Mouse (Mus musculus): Measurements from ENCODE around the gene Jazf1.

The Jazf1 gene

DNA sequence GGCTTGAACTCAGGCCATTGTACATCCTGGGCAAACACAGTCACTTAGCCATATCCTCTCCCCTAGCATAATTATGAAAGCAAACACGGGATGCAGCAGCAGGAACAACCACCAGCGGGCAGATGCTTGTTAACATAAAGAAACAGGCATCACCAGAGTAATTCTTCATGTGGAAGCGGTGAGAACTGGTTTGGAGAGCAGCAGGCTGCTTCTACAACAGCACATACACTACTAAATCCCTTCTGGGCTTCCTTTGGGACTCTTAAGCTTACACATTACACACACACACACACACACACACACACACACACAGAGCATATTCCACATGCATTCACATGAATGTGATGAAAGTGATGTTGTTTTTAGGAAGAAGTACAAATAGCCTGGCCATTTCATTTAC, 216.5 kb downstream of the Jazf1 start:
- DNase-seq (ENCODE audit: low read depth), result no peak

- DNase-seq (ENCODE audit: low read depth), result peak; percentile 33
Measured at GRCm38 (mm10) chr6:52851019-52851418, 217.4 kb downstream of the Jazf1 start.

GRCm38 (mm10) chr6:52848199-52848598, 220.2 kb downstream of the Jazf1 start:
- DNase-seq (ENCODE audit: low read depth), result peak; percentile 22

GRCm38 (mm10) chr6:52846314-52846713, 222.1 kb downstream of the Jazf1 start:
- no peak for DNase-seq (ENCODE audit: low read depth)

DNA sequence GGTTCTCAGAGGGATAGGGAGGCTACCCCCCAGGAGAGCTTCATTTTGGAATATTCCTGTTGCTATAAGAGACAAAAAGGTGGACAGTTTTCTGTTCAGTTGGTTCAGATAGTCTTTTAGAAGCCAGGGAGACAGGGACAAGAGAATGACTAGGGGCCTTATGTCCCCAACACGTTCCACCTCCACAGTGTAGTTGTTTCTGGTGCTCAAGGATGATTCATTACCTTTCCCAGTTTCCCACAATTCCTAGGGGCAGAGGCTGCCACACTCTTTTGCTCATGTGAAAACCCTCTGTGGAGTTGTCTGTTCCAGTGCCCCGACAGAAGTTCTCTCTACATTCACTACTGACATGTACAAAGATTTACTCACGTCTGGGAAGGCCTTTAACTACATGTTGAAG, 223.7 kb downstream of the Jazf1 start:
- DNase-seq (ENCODE audit: low read depth), result no peak

DNA sequence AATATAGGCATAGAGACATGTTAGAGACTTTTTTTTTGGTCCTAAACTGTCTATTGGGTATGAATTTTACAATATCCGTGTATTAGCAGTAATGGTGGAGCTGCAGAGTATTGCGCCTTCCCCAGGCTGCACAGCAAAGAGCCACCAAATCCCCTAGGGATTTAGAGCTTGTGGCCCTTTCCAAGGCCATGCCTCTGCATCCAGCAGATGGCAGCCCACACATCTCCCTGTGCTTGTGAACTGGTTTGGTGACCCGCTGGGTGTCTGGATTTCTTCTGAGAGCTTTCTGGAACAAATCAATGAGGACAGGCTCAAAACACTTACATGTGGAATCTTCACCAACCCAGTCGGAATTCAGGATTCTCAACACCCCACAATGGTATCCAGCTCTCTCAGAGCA, 225.4 kb downstream of the Jazf1 start:
- no peak for DNase-seq (ENCODE audit: low read depth)

- DNase-seq (ENCODE audit: low read depth), result no peak
Measured at GRCm38 (mm10) chr6:52842598-52842997, 225.8 kb downstream of the Jazf1 start.

- no peak for DNase-seq (ENCODE audit: low read depth)
Measured at GRCm38 (mm10) chr6:52841611-52842010, 226.8 kb downstream of the Jazf1 start.

DNA sequence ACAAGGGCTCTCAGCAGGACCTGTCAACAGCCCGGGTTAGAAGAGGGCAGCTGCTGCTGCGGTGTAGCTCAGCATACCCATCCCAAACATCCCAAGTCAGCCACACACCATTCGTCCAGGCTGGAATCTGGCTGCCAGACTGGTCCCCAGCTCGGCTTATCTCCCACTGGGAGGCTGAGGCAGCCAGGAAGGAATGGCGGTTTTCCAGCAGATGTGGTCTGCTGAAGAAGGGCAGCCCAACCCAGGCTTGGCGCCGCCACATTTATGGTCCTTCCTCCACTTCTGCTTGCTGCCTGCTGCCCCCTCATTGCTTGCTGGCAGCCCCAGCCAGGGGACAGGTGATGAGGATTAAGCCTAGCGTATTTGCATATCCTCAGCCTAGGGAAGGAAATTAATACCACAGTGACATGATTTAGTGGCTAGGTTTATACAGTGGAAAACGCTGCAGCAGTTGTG, 227.8 kb downstream of the Jazf1 start:
- no peak for DNase-seq (ENCODE audit: low read depth)

DNA sequence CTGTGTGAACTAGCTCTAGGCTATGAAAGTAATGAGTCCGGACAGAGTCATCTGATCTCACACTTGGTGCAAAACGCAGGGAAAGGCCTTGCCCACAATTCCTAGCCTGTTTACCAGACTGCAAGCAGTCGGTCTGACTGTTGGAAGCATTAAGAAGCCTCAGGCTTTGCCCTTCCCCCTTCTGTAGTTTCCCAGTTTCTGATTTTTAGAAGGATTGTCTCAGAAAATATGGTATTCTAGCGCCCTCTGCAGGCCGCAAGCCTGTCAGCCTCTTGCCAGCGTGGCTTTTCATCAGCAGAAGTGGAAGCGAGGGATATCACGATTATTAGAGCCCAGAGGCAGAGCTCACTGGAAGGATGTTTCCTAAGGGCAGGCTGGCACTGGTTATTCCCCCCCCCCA, 229.7 kb downstream of the Jazf1 start:
- DNase-seq (ENCODE audit: low read depth), result peak; percentile 97

DNA sequence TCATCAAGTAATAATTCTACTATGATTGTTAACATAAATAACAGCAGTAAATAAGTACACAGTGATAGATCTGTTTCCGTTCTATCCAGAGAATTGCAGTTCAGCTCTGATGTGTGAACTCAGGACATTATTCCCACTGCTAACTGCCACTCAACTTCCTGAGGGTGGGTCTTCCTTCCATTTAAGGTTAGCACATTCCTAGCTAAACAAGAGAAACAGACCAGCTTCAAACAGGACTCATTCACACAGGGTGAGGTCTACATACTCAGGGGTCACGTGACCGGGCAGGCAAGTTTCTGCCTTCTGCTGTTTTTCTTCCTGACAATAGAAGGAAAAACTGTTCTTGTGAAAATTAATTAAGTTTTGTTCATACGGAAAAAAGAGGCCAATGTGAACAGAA, 230.6 kb downstream of the Jazf1 start:
- DNase-seq (ENCODE audit: low read depth), result peak; percentile 17

DNA sequence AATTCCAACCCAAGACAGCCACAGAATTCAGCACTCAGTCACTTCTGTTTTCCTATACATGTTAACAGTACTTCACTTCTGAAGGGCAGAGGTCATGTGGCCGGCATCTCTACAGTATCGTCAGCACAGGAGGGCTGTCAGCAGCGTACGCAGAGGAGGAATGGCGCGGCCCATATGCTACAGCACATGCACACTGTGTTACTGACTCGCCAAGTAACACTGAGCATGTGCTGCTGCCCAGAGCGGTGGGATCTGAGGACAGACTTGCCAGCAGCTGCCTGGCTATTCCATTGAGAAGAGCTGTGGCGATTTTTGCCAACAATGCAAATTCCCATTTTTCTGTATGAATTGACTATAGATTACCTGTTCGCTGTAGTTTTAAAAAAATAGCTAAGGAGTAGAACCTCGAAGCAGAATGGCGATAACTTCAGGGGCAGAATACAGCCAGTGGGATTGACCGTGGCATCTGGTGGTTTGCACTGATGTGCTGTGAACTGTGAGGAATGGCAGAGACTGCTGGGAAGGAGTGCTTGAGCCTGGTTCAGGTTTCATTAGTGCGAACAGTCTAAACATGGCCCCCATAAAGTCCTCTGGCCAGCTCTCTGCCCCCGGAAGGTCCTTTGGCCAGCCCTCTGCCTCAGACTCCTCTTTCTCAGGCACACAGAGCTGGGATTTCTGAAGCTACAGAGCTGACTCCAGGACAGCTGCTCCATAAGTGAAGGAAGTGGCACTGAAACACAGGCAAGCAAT, 232.1 kb downstream of the Jazf1 start:
- DNase-seq (ENCODE audit: low read depth), result no peak

DNA sequence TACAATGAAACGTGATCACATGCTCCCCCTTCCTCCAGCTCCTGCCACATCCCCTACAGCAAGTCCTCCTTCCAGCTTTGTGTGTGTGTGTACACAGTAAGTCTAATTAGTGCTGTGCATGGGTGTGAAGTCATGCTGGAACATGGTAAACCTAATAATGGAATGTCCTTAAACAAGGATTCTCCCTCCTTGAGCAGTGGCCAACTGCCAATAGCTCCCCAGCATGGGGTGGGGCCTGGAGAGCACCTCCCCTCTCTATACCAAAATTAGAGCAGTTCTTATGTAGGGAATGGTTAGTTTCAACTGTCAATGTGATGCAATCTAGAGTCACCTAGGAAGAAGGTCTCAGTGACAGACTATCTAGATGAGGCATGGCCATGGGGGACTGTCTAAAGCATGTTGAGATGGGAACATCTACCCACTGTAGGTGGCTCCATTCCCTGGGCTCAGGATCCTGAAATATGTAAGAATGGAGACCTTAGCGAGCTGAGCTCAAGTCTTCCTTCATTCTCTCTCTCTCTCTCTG, 240.6 kb downstream of the Jazf1 start:
- no peak for DNase-seq (ENCODE audit: low read depth)

GRCm38 (mm10) chr6:52825535-52825934, 242.9 kb downstream of the Jazf1 start:
- peak; percentile 98 for DNase-seq (ENCODE audit: low read depth)

GRCm38 (mm10) chr6:52824977-52825482, 243.4 kb downstream of the Jazf1 start:
- no peak for DNase-seq (ENCODE audit: low read depth)

DNA sequence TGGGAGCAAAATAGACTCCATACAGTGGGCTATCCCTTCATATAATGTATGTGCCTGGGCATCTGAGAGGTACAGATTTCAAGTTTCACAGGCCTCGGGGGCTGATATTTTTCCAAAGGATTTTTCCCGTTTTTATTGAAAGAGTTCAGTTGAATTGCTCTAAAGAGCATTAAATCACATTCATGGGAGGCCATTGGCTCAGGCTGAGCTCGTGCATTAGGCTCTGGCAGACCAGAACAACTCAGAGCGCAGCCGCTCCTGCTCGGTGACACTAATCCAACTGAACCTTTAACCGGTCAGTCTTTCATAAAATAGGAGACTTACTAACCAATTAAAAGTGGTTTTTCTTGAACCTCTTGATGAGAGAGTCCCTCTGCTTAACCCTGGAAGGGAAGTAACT, 245.4 kb downstream of the Jazf1 start:
- no peak for DNase-seq (ENCODE audit: low read depth)

- DNase-seq (ENCODE audit: low read depth), result no peak
Measured at GRCm38 (mm10) chr6:52822625-52823024, 245.8 kb downstream of the Jazf1 start.

DNA sequence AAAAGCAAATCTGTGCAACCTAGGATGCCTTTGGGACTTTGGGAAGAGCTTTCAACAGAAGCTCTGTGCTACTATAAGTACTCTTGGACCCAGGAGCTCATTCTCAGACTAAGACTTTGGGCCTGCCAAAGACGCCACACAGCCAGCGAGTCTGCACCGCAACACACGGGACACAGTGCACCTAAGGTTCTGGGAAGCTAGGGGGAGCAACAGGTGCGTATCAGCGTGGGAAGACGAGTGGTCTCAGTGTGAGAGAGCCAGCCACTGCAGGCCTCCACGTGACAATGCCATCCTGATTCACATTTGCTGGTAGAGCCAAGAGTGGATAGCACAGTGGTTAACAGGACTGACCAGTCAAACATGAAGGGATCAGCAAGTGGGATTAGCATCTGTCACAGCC, 249.1 kb downstream of the Jazf1 start:
- no peak for DNase-seq (ENCODE audit: low read depth)

DNA sequence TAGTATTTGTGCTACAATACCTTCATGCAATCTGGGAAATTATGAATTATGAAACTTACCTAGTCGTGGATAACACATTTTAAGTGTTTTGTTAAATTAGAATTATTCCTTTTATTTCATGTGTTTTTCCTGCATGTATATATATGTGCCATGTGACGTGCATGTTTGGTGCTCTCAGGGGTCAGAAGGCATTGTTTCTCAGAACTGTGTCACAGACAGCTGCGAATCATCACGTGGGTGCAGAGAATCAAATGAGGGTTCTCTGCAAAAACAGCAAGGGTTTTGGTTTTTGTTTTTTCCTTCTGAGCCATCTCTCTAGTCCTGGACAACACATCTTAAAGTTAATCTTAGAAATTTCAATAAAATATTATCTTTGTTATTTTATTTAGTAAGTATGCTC, 250.4 kb downstream of the Jazf1 start:
- DNase-seq (ENCODE audit: low read depth), result no peak

- DNase-seq (ENCODE audit: low read depth), result no peak
Measured at GRCm38 (mm10) chr6:52817203-52817874, 251.1 kb downstream of the Jazf1 start.

DNA sequence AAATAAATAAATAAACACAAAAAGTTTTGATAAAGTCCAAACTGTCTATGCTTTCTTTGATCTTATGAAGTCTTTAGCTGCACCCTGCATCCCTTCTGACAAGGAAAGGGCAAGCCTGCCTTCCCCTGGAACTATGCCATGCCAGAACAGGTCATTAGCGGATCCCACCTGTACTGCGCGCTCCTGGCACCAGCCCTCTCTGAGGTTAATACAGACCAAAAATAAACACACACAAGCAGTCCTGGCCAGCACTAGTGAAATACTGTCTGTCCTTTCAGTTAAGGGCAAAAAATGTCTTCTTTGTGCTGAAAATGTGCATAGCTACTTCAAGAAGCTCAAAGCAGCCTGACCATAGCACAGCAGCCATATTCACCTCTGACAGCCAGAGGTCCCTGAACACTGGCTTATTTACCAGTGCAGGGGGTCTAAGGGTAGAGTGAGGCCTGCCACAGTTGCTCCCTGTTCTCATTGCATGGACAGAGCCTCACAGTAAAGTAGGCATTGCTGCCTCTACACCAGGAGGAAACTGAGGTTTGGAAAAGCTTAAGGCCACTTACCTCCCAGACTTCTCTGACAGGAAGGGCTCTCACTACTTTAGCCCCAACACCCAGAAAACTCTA, 263.1 kb downstream of the Jazf1 start:
- DNase-seq (ENCODE audit: low read depth), result no peak

GRCm38 (mm10) chr6:52802181-52802580, 266.2 kb downstream of the Jazf1 start:
- no peak for DNase-seq (ENCODE audit: low read depth)

Data from NIH3T3 (cell line).